Mouse (Mus musculus) left cerebral cortex, adult 18-20 months (tissue): ENCODE measurements at regions not wholly inside any gene's neighbourhood (a gene's known extent, or its start where the extent isn't known, plus 50 kb on each side); places are given as distances from the start of the nearest gene placed in this dataset.

Experiments used
- DNase-seq, 2 experiments: peaks; one replicate each; pipeline ENCODE4 v3.0.0; 2021 to 2022; ENCODE audit warnings: low spot score in 2 of 2, mixed read lengths in 1 of 2

DNA sequence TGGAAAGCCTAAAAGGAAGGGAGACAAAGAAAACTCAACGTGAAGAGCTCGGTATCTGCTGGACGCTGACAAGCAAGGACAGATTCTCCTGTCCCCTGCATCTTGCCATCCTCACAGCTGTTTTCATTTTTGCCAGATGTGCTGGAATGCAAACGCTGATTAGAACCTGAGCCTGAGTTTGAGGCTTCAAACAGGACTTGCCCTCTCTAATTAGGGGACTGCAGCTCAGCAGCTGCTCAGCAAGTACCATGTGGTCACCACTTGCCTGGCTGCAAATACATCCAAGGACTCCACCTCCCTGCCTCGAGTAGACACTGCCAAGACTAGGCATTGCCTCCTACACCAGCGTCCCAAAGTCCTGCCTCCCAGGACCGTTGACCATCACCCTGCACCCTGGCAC is 140.7 kb downstream of the Cdc5l start:
- DNase-seq: no peak

DNA sequence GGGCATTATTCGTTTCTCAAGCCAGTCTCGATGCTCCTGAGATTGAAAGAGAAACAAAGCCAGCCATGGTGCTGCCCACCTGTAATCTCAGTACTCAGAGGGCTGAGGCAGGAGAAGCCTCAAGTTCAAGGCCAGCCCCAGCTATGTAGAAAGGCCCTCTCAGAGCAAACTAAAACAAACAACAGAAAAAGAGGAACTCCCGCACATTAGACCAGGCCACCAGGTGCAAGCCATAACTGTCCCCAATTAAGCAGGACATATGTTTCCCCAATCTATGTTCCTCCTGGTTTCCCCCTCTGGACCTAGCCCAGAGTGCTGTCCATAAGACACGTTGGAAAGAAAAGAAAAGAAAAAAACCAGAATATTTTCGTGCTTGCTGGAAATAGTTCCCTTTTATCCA is 142.5 kb downstream of the Cdc5l start:
- no peak for DNase-seq

DNA sequence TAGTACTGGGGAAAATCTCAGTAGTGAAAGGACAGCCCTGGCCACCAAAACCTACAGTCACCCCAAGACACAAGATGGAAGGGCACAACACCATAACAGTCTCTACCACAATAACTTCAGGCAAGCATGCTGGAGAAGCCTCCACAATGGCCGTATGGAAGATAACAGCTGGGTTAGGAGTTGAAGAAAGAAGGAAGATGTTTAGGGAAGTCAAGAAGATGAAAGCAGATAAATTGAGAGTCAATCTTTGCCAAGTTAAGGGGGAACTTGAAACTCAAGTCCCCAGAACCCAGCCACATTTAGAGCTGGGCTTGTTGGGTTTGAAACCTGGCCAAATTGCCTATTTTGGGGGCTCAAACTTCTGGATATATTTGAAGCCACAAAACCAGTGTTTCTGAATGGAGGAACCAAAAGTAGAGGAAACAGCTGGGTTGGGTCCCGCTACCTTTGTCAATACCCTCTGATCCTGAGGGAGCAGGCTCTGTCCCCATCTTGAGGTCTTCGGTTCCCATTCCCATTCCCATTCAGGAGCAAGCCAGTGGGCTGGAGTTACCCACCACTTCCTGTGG is 147.8 kb downstream of the Cdc5l start:
- DNase-seq: no peak

DNA sequence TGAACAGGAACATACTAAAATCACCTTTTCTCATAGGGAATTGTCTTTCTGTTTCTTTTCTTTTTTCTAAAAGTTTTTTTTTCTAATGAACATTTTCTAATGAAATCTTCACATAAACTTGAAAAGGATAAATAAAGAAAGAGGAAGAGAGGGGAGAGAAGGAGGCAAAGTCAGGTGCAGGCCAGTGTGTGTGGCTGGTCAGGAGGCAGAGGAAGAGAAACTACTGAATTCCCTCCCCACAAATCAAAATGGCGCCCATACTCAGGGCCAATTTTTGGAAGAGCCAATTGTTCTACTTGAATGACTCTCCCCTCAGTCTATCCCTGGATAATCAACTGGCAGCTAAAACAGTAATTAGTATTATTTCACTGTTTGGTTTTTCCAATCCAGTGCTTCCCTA is 152.0 kb downstream of the Cdc5l start:
- DNase-seq: no peak

DNA sequence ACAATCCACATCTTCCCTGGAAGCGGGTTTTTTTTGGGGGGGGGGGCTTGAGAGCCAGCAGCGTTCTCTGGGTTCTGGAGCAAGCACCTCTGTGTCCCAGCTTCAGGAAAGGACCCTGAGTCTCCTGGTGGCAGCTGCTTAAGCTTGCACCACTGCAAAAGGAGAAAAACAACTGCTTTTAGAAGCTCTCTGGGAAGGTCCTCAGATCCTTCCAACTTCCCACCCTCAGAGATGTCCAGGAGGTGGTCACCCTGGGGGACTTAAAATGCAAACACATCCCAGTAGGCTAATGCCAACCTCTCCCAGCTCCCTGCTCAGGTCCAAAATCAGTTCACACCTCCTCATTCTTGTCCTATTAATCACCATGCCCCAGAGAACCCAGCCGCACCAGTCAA is 153.7 kb downstream of the Cdc5l start:
- no peak for DNase-seq

DNA sequence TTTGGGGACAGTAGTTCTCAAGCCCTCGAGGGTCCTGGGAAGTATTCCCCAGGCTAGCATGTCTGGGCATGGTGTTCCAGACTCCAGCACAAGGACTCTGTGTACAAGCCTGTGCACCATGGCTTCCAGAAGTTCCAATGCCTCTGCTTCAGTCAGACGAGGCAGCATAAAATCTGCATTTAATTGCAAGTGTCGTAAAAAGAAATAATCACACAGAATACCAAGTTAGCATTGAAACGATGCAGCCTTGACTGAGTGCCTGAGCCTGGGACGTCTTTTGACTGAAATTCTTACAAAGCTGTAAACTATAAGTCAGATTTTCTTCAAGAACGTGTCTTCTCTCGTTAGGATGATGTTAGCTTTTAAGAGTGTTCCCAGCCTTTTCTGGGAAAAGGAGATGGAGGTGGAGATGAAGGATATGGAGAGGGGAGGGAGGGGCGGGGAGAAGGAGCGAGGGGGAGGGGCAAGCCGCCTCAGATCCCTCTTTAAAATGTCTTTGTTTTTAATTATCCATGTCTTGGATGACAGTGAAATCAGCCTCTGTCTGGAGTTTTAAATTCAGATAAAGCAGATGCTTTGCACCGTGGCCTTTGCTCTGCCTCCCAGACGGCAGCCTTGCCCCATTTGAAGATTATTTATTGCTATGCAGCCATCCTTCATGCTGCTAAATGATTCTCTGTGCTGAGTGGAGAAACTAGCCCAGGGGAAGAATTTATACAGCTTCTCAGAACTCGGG is 154.3 kb downstream of the Cdc5l start:
- DNase-seq: no peak

DNA sequence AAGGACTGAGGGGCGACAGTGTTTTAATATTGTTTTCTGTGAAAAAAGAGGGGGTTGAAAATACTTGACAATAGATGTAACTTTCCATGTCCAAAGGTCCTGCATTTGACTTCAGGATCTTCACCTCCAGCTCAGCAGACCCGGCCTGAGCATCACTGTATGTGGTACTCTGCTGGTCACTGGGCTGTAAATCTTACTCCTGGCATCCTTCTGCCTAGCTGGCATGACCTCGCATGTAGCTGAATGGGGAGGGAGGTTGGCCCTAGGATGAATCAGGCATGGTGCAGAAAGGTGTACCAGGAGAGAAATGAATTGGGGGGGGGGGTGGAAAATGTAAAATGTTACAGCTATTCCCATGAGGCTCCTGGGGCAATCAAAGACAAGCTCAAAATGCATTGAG is 156.0 kb downstream of the Cdc5l start:
- no peak for DNase-seq

DNA sequence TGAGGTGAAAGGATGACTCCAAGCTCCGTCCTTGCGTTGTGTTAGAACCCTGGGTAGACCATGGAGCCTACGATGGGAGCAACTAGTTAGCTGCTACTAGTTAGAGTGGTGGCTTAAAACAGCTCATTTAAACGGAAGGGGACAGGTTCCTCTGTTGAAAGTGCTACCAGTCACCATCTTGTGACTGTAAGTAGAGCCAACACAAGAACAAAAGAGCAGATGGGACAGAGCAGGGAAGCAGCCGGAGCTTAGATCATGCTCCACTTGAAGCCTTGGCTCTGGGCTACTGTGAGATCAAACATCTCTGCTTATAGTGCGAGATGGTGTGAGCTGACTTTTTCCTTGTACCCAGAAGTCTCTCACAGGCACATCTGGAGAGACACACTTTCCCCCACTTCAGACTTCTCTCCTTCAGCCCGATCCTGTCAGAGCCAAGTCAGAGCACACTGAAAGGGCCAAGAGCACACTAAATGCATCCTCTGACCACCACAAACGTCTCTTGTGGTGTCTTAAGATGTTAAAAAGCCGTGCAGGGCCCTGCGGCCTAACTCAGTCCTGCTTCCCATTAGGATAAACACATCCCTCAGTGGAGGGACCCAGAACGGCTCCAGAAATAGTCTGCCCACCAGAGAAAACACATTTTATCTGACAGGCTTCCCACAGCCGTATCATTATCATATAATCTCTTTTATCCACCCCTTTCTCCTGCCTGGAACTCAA is 156.7 kb downstream of the Cdc5l start:
- DNase-seq: no peak

DNA sequence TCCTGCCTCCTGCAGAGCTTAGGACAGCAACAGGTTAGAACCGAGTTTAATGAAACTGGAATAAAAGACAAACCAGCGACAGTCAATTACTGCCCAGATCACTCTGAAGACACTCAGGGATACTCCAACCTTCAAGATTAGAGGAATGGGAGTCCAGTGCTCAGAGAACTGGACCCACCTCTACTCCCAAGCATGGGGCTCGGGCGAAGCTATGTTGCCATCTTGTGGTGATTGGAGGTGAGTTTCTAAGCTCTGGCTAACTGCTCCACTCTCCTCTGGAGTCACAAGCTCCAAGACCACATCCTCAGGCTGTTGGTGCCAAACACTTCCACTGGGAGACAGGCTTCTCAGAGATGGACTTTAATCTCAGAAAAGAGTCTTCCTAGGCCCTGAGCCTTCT is 158.6 kb downstream of the Cdc5l start:
- DNase-seq: no peak

DNA sequence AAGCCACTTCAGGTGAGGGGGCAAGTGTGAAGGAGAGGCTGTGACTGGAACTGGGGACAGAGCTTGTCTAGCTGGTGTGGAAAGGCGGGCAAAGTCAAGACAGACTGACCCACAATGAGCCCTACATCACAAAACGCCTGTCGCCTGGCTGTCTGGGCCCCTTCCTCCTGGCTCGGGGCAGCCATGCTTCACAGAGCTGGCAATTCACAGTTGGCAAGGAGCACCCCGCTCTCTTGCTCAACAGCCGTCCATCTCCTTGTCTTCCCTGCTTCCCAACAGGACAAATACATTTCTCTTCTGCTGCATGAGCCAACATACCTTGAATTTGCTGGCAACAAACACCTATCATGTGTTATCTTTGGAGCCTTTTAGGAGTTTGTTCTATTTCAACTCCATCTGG is 166.8 kb downstream of the Cdc5l start:
- DNase-seq: no peak

DNA sequence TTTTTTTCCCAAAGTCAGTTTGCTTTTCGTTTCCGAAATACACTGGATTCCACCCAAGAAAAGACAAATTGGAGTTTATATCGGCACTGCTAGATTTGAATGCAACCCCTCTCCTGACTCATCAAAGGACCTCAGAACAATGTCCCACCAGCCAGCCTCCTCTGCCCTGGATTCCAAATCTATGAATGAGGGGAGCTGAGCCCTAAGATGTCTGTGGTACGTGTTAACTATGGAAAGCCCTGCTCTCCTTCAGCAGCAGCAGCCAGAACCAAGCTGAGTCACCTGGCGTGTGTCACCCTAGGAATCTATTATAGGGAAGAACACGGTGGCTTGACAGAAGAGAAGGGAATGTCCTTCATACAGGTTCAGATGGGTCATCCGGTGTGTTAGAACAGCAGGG is 167.9 kb downstream of the Cdc5l start:
- DNase-seq: no peak

DNA sequence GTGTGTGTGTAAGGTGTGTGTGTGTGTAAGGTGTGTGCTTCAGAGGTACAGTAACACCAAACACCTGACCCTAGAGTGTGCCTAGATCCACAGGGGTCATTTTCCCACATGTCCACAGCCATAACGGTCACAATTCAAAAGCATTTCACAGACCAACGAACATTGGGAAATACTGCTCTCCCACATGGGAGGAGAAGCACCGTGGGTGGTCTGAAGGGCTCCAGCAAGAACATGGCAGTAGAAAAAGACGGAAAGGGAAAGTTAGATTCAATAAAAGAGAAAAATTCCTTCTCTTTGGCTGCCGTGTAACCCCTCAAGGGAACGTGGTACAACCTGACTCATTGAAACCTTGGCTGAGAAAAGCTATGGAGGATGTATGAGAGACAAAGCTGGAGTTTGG is 169.1 kb downstream of the Cdc5l start:
- DNase-seq: no peak

DNA sequence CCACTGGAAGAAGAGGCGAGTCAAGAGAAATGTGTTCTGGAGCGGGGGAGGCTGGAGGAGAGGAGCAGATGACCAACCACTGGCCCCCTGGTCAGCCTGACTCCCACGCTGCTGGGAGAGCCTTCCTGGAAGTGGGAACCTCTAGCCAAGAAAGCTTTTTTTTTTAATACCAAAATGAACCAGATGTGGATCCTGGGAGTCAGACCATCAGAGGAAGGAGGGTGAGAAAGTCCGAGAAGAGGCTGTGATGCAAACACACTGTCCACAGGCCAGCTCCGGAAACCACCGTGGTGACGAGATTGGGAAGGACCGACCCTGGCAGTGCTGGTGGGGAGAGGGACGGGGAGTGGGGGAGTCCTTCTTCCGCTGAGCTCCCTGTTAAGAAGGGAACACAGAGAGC is 173.1 kb downstream of the Cdc5l start:
- no peak for DNase-seq

DNA sequence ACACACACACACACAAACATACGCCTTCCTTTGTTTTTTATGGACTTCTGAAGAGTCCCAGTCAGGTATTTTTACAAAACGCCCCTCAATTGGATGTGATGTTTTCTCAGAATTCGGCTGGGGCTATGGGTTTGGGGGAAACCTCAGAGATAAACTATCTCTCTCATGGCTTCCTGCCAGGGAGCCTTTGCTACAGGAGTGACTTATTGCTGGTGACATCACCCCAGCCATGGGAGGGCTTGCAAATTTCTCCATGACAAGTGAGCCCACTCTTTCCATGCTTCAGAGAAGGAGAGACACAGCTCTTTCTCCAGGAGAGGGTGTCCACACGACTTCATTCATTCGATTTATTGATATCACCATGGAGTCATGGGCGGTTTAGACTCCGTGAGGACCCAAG is 175.5 kb downstream of the Cdc5l start:
- DNase-seq: no peak

DNA sequence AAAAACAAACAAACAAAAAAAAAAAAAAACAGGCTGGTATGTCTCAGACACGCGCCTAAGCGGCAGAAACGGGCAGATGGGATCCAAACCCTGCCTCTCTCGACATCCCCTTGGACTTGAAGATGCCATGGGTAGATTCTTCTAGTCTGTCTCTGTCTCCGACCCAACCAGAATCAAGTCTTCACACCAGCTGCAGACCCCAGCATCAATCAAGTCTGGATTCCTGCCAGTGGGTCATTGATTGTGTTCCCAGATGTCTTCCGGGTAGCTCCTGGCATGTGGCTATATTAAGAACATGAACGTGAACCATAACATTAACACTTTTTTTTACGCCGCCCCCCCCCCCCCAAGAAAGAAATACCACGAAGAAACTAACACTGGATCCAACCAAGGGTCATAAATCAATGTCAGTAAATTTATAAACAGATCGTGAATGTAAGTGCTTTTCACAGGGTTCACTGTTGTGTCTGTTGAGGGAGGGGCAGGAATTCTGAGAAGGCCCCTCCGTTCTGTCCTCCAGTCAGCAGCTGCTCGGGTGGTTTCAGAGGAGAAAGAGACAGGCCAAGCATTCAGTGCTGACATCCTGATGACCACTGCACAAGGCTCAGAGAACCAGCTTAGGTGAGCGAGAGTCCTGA is 180.8 kb downstream of the Cdc5l start:
- no peak for DNase-seq

DNA sequence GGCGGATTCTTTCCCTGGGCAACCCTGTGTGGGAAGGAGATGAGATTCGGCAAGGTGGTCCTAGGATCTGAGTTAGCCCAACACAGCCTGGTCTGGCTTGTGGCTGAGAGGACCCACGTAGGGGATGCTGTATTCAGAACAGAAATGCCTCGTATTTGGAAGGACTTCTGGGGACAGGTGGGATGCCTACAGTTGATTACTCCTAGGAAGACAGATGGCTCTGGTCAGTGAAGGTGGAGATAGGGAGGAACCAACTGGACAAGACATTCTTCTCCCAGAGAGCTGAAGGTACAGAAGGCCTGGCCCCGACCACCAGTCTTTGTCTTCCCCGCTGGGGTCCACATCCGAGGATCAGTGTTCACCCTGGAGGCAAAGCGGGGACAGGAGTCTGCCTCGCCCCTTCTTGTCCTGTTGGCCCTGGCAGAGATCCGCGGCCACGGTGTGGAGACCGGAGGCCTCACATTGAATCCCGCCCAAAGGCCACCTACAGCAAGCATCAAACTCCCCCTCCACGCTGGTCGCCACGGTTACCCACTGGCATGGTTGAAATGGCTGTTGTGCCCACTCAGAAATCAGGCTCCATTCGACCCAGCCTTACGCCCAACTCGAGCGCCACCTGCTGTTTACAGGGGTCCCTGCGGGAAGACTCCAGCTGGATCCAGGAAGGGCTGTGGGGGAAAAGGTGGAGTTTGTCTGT is 182.4 kb downstream of the Cdc5l start:
- peak; percentile 83 to 88 for DNase-seq

DNA sequence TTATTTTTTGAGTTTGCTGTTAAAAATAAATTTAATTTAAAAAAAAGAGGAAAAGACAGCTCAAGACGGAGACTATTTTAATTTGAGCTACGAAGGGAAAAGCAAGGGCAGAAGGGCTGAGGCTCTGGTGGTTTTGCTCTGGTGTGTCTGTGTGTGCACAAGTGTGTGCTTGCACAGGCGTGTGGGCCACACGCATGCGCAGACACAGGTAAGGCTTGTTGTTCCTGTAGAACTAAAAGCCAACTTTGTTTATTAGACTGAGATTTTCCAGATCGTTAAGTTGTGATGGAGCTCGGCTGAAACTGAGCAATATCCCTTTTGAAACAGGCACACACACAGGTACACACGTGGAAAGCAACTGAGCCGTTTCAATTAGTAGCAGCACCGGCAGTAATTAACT is 183.1 kb downstream of the Cdc5l start:
- no peak for DNase-seq

DNA sequence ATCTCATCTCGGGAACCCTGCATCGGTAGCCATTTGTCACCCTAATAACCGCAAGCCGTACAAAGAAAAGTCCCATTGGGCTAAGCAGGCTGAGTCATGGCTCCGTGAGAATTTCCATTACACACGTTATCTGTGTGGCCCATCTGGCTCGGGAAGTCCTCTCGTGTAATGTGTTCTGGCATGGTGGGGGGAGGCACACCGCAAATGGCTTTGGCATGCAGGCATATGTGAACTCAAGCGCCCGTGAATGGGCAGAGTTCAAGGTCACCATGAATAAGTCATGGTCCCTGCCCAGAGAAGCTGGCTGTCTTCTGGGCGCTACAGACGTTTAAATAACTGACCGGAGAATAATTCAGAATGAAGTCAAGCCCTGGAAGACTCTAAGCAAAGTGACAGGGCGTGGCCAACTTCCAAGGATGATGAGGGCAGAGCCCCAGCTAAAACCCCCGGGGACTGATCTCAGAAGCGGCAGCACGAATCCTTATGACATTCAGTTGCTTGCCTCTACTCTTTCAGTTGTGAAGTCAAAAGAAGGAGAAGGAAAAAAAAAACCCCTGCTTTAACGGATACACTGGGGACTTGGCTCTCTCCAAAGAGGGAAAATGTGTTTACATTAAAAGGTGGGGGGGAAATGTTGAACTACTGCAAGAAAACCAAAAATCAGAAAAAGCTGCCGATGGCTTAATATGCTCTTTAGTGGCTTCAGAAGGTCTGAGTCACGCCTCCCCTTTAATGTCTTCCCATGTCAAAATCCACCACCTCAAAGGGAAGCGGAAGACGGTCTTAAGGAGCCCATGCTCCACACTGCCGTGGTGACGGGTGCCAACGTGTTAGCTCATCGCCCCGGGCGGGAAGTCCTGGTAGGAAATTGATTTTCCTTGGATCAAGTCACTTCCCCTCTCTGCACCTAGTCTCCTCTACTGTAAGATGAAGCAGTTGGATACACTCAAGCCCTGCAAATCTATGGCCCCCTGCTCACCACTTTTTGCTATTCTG is 186.1 kb downstream of the Cdc5l start:
- no peak for DNase-seq

DNA sequence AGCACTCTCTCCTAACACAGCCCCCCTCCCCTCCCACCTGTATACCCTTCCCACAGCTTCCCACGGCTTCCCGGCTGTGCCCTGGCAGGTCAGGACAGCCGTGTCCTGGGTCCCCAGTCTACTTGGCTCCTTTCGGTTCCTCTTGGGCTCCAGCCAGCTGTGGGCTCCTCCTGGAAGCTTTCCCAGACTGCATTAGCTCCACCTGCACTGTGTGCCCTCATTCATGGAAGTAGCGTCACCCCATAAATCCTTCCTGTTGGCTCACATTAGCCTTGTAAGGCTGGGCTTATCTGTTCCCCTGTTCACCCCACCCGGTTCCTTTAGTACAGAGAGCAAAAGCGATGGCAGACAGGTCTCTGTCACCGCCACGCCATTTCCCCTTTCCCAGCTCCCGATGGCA is 188.7 kb downstream of the Cdc5l start:
- DNase-seq: no peak

DNA sequence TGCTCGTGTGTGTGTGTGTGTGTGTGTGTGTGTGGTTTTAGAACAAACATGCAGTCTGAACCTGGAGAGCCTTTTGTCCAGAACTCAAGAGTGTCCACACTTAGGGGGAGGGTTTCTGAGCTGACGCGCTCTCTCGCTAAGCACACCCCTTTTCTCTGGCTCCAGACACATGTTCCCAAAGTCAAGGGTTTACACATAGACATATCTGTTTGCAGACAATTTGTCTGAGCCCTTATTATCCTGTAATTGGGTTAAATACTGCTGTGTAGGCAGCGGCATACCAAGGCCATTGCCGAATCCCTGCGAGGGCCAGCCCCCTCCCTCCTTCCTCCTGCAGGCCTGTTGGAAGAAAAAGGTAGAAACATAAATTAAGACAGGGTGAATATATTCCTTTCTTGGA is 190.4 kb downstream of the Cdc5l start:
- DNase-seq: no peak
